Mouse (Mus musculus) hindbrain, embryonic 13.5 days (tissue): ENCODE measurements around the gene Ttc6. TPM values are rescaled to one million over a fixed set of nuclear protein-coding genes. Genes with fewer than 3 reads are reported as not detected.

Experiments
- ATAC-seq: fragments of 200-750 bp; cut with Nextera tagmentation; 2 replicates; pipeline ENCODE4 v1.8.0; 2017; ENCODE audit warnings: moderate TSS enrichment; ENCODE audit not compliant: low FRiP score
- H3K27ac ChIP-seq: fragments of 300-500 bp; sonication (generic); 2 replicates; pipeline ENCODE4 v1.5.1; 2015; ENCODE audit warnings: inconsistent platforms, mild to moderate bottlenecking, moderate library complexity
- H3K27me3 ChIP-seq: fragments of 300-500 bp; sonication (generic); 2 replicates; pipeline ENCODE4 v1.6.1; 2015; ENCODE audit warnings: mild to moderate bottlenecking, inconsistent platforms
- H3K36me3 ChIP-seq: fragments of 300-500 bp; sonication (generic); 2 replicates; pipeline ENCODE4 v1.6.1; 2015; ENCODE audit warnings: mild to moderate bottlenecking, inconsistent platforms
- H3K4me1 ChIP-seq: fragments of 300-500 bp; sonication (generic); replicated peaks from 2 replicates; pipeline ENCODE4 v1.6.1; 2015; ENCODE audit warnings: inconsistent platforms
- H3K4me2 ChIP-seq: fragments of 300-500 bp; sonication (generic); 2 replicates; pipeline ENCODE4 v1.6.1; 2015; ENCODE audit warnings: inconsistent platforms, mild to moderate bottlenecking, moderate library complexity
- H3K4me3 ChIP-seq: fragments of 300-500 bp; sonication (generic); 2 replicates; pipeline ENCODE4 v1.5.1; 2015; ENCODE audit warnings: mild to moderate bottlenecking, inconsistent platforms
- H3K9ac ChIP-seq: fragments of 300-500 bp; sonication (generic); 2 replicates; pipeline ENCODE4 v1.6.1; 2015; ENCODE audit warnings: mild to moderate bottlenecking, inconsistent platforms
- H3K9me3 ChIP-seq: fragments of 300-500 bp; sonication (generic); 2 replicates; pipeline ENCODE4 v1.6.1; 2016; ENCODE audit warnings: inconsistent platforms
- whole genome bisulfite sequencing: fragments of 180-500 bp; shearing (Covaris S2); methylation state at CpG from one replicate; pipeline ENCODE4 v1.1.7; 2015; 5-methylcytosine and 5-hydroxymethylcytosine counted together
- polyA plus RNA-seq: library from polyadenylated mRNA; unstranded; fragments of >200 nt; fragmentation: Nextera tagmentation; extraction: Ambion mirVana; gene quantifications from 2 replicates; pipeline ENCODE4 v1.2.1, GENCODE M21; 2015

Gene Ttc6
- polyA plus RNA-seq, 1 experiment from 2014 or later: 0.75 TPM

- ATAC-seq: no peak
- H3K36me3 ChIP-seq: no peaks in the 10 kb centered on the region
- no peak overlapping the region for H3K4me3 ChIP-seq
- no peak overlapping the region for H3K27ac ChIP-seq
- no peak overlapping the region for H3K9ac ChIP-seq
- no peaks in the 10 kb centered on the region for H3K4me1 ChIP-seq
- WGBS: 75% methylated on average over 5 of the region's 5 CpGs
- H3K4me2 ChIP-seq: no peak overlapping the region
- H3K9me3 ChIP-seq: no peaks in the 10 kb centered on the region
- no peaks in the 10 kb centered on the region for H3K27me3 ChIP-seq
Observed at GRCm38 (mm10) chr12:57622030-57622429, 58.1 kb downstream of the Ttc6 start.

GRCm38 (mm10) chr12:57623264-57623663 is 59.4 kb downstream of the Ttc6 start:
- Histone ChIP-seq H3K9ac (no peak overlapping the region), H3K27me3 (no peaks in the 10 kb centered on the region), H3K4me3 (no peak overlapping the region), H3K9me3 (no peaks in the 10 kb centered on the region), H3K27ac (no peak overlapping the region), H3K36me3 (no peaks in the 10 kb centered on the region), H3K4me2 (no peak overlapping the region), H3K4me1 (no peaks in the 10 kb centered on the region)
- WGBS: 44% methylated on average over 7 of the region's 7 CpGs
- no peak for ATAC-seq

DNA sequence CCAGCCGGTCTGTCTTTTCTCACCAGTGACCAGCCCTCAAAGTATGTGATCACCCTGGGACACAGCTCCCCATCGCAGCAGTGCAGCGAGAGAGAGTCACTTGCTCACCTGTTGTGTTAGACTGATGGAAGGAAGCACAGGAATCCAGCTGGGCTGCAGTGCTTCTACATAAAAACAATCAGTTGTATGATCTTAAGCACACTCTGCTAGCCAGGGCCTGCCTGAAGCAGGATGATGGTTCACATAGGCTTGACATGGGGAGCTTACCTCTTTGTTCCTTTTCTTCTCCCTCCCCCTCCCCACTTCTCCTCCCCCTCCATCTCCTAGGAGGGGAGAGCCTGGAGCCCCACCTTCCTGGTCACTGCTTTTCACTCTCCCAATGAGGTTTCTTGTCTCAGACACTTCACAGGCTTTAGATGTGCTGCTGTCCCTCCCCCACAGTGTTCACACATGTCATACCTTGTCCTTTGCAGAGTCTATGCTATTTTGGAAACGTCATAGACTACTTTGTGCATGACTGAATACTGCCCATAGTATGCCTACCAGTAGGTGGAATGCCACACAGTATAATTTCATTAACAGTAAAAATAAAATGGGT is 60.2 kb downstream of the Ttc6 start:
- no peaks in the 10 kb centered on the region for H3K27me3 ChIP-seq
- H3K9ac ChIP-seq: no peak overlapping the region
- 19% methylated on average over 4 of the region's 4 CpGs for WGBS
- H3K9me3 ChIP-seq: no peaks in the 10 kb centered on the region
- H3K4me2 ChIP-seq: no peak overlapping the region
- H3K36me3 ChIP-seq: no peaks in the 10 kb centered on the region
- ATAC-seq: no peak
- H3K27ac ChIP-seq: no peak overlapping the region
- H3K4me3 ChIP-seq: no peak overlapping the region
- no peaks in the 10 kb centered on the region for H3K4me1 ChIP-seq

DNA sequence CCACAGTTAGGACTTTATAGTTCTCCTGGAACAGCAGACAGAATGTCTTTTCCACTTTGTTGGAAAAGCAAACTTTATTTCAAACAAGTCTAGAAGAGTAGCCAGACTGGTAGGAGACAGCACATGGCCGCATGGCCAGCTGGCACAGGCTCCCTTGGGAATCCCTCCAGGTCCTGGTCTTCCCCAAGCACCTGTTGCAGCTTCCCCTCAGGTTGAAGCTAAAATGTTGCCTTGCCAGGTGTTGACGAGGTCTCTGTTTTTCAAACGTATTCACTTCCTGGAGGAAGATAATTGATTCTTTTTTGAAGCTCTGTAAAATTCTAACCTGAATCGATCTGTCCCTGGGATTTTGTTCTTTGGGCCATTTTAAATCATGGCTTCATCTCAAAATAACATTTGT is 86.1 kb downstream of the Ttc6 start:
- WGBS: 89% methylated on average over 4 of the region's 4 CpGs
- no peak for ATAC-seq

GRCm38 (mm10) chr12:57650677-57651076 is 86.8 kb downstream of the Ttc6 start:
- no peak for ATAC-seq
- Histone ChIP-seq H3K27me3 (no peaks in the 10 kb centered on the region), H3K36me3 (no peaks in the 10 kb centered on the region), H3K4me1 (no peaks in the 10 kb centered on the region), H3K4me2 (no peak overlapping the region), H3K9me3 (no peaks in the 10 kb centered on the region), H3K4me3 (no peak overlapping the region), H3K27ac (no peak overlapping the region), H3K9ac (no peak overlapping the region)
- WGBS: 86% methylated on average over 8 of the region's 8 CpGs

More for the DNA sequence above, 86.1 kb downstream of the Ttc6 start:
- Histone ChIP-seq H3K27me3 (no peaks in the 10 kb centered on the region), H3K4me1 (no peaks in the 10 kb centered on the region), H3K9me3 (no peaks in the 10 kb centered on the region), H3K36me3 (no peaks in the 10 kb centered on the region), H3K27ac (no peak overlapping the region), H3K4me2 (no peak overlapping the region), H3K4me3 (no peak overlapping the region), H3K9ac (no peak overlapping the region)

DNA sequence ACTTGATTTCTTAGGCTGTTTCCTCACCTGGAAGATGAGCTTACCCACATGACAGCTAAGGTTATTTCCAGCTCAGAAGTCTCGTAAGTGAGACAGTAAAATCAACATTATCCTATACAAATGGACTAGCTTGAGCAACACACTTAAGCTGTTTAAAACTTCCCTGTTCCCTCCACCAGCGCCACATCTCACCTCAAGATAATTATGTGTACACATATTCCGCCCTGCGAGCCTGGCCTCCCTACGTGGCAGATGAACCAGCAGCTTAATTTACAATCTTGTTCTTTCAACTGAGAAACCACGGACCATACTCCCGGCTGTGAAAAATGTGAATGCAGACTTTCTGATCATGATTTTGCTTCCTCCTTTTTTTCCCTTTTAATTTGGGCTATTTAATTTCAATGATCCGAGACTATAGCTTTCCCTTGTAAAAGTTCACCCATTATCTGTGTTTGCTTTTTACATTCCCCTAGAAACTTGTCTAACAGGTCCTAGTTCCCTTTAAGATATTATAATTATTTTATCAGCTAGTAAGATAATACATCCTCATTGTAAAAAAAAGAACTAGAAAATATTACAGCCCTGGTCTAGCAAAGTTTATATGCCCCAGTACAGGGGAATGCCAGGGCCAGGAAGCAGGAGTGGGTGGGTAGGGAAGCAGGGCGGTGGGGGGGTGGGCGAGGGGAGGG is 99.2 kb downstream of the Ttc6 start:
- Histone ChIP-seq H3K4me1 (no peaks in the 10 kb centered on the region), H3K9ac (no peak overlapping the region), H3K27me3 (no peaks in the 10 kb centered on the region), H3K36me3 (no peaks in the 10 kb centered on the region), H3K9me3 (no peaks in the 10 kb centered on the region), H3K4me3 (no peak overlapping the region), H3K27ac (no peak overlapping the region), H3K4me2 (no peak overlapping the region)
- no peak for ATAC-seq
- 81% methylated on average over 10 of the region's 10 CpGs for WGBS

GRCm38 (mm10) chr12:57672414-57672813 is 108.5 kb downstream of the Ttc6 start:
- no peak overlapping the region for H3K27ac ChIP-seq
- no peaks in the 10 kb centered on the region for H3K4me1 ChIP-seq
- H3K4me2 ChIP-seq: no peak overlapping the region
- no peaks in the 10 kb centered on the region for H3K36me3 ChIP-seq
- H3K27me3 ChIP-seq: no peaks in the 10 kb centered on the region
- no peak for ATAC-seq
- H3K4me3 ChIP-seq: no peak overlapping the region
- no peaks in the 10 kb centered on the region for H3K9me3 ChIP-seq
- H3K9ac ChIP-seq: no peak overlapping the region
- WGBS: 80% methylated on average over 2 of the region's 2 CpGs

GRCm38 (mm10) chr12:57684967-57685423 is 121.1 kb downstream of the Ttc6 start:
- 0 out of 2 replicates have a peak, but pooled peaks cover 4% of the 10 kb centered on the region for H3K4me1 ChIP-seq
- H3K9ac ChIP-seq: no peak overlapping the region
- no peak overlapping the region for H3K4me3 ChIP-seq
- H3K36me3 ChIP-seq: no peaks in the 10 kb centered on the region
- no peaks in the 10 kb centered on the region for H3K27me3 ChIP-seq
- ATAC-seq: no peak
- 43% methylated on average over 9 of the region's 9 CpGs for WGBS
- H3K4me2 ChIP-seq: no peak overlapping the region
- H3K9me3 ChIP-seq: no peaks in the 10 kb centered on the region
- no peak overlapping the region for H3K27ac ChIP-seq

DNA sequence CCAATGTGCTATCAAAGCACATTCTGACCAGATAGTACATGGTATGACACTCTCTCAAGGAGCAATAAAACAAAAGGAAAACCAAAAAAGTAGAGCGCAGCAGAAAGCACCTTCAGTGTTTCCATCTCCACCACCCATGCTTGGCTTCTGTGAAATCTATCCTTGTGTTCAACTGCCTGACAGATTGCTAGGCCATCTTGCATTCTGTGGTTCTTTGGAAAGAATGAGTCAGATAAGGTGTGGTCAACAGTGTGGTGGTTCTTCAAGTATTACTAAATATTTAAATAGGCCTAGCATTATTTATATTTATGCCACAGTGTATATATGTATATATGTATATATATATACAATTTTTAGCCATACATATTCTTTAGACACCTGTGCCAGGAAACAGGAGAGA is 146.1 kb downstream of the Ttc6 start:
- H3K9me3 ChIP-seq: no peaks in the 10 kb centered on the region
- H3K4me2 ChIP-seq: no peak overlapping the region
- no peak overlapping the region for H3K27ac ChIP-seq
- no peak overlapping the region for H3K9ac ChIP-seq
- H3K36me3 ChIP-seq: no peaks in the 10 kb centered on the region
- H3K4me3 ChIP-seq: no peak overlapping the region
- ATAC-seq: no peak
- no peaks in the 10 kb centered on the region for H3K4me1 ChIP-seq
- 100% methylated on average over 1 of the region's 1 CpGs for WGBS
- no peaks in the 10 kb centered on the region for H3K27me3 ChIP-seq

GRCm38 (mm10) chr12:57764720-57765119 is 200.8 kb downstream of the Ttc6 start:
- WGBS: 85% methylated on average over 7 of the region's 7 CpGs

GRCm38 (mm10) chr12:57776290-57776997 is 212.5 kb downstream of the Ttc6 start:
- Histone ChIP-seq H3K27me3 (no peaks in the 10 kb centered on the region), H3K27ac (no peak overlapping the region), H3K36me3 (no peaks in the 10 kb centered on the region), H3K4me1 (peaks cover 7% of the 10 kb centered on the region; the same call in 1 of the 2 replicates), H3K4me3 (no peak overlapping the region), H3K4me2 (0 out of 2 replicates have a peak overlapping the region, but pooled peaks have one; percentile 33), H3K9me3 (no peaks in the 10 kb centered on the region), H3K9ac (no peak overlapping the region)
- ATAC-seq: no peak
- 20% methylated on average over 12 of the region's 12 CpGs for WGBS

More at GRCm38 (mm10) chr12:57764720-57765119, 200.8 kb downstream of the Ttc6 start:
- H3K4me3 ChIP-seq: no peak overlapping the region
- no peak overlapping the region for H3K9ac ChIP-seq
- no peak for ATAC-seq
- no peaks in the 10 kb centered on the region for H3K27me3 ChIP-seq
- H3K36me3 ChIP-seq: no peaks in the 10 kb centered on the region
- H3K27ac ChIP-seq: no peak overlapping the region
- no peak overlapping the region for H3K4me2 ChIP-seq
- no peaks in the 10 kb centered on the region for H3K4me1 ChIP-seq
- H3K9me3 ChIP-seq: no peaks in the 10 kb centered on the region

DNA sequence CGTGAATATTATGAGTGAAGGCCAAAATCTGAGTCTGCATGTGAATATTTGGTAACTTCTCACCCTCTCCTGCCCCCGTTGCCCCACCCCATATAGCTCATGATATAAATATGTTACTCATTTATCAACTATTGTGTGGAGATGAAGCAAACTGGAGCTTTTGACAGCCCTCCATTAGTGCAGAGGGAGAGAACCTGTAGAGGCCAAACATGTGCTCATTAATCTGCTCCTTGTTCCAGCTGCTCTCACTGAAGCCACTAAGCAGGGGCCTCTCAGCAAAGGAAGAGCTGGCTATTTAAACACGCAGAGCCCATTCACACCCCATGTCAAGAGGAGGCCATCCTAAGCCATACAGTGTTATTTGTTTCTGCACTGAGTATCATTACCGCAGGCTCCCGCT is 218.0 kb downstream of the Ttc6 start:
- Histone ChIP-seq H3K36me3 (no peaks in the 10 kb centered on the region), H3K4me3 (no peak overlapping the region), H3K4me1 (no peaks in the 10 kb centered on the region), H3K9ac (no peak overlapping the region), H3K27ac (no peak overlapping the region), H3K27me3 (no peaks in the 10 kb centered on the region), H3K9me3 (no peaks in the 10 kb centered on the region), H3K4me2 (no peak overlapping the region)
- WGBS: 64% methylated on average over 5 of the region's 5 CpGs
- ATAC-seq: no peak
